Mouse (Mus musculus) gastrocnemius, postnatal 4 days (tissue): ENCODE results near the gene Olfr821. TPM values are rescaled to one million over a fixed set of nuclear protein-coding genes. Genes with fewer than 3 reads are reported as not detected.
"Not testable (repeated sequence)": the region's sequence is repeated elsewhere in the genome, so short reads cannot be mapped to it uniquely, and the experiment has no call there.

Source experiments
- DNase-seq, 2 experiments: peaks; one replicate each; pipeline ENCODE4 v3.0.0; 2021 to 2022; ENCODE audit warnings: low spot score in 2 of 2, mixed read lengths in 2 of 2
- long read RNA-seq, 2 experiments: library from polyadenylated mRNA; stranded (forward); transcript quantifications; one replicate each; pipeline ENCODE4 v2.0.0; 2021
- total RNA-seq, 2 experiments: library from RNA; stranded (reverse); gene quantifications; 2 replicates each; pipeline ENCODE4 v1.2.3; 2021

Olfr821 gene
- total RNA-seq: not detected
- long read RNA-seq, experiment 1: 0 reads
- long read RNA-seq, experiment 2: 0 reads

DNA sequence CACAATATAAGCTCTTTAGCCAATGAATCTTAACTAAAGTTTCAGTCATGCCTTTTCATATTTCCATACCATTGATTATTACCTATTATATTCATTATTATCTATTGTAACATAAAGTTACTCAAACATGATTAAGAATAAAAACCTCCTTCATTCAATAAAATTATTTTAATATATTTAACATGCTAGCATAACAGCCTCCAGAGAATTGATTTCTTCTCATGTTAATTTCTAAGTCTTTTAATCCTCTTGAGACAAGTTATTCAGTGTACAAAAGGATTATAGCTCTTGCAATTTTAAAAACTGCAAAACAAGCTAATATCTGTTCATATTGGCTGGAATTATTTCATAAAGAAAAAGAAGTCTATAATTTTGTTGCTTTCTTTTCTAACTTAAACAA, at the start of gene Olfr821:
Olfr821 (plus strand) TSS at position 301 of the 400 bp plus-strand sequence.
- no peak for DNase-seq

DNA sequence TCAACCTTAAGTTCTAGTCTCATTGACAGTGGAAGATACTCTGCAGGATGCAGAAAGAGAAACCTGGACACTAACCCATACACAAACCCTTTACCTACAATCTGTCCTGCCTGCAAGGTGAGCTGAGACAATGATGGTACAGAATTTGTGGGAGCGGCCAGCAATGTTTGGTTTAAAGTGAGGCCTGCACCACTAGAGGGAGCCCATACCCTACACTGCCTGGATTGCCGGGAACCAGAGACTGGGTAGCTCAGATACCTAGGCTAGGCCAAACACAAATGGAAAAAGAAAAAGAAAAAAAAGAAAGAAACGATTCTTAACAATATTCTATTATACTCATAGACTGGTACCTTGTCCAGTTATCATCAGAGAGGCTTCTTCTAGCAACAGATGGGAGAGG, 48.3 kb upstream of the Olfr821 start:
- not testable (repeated sequence) for DNase-seq

DNA sequence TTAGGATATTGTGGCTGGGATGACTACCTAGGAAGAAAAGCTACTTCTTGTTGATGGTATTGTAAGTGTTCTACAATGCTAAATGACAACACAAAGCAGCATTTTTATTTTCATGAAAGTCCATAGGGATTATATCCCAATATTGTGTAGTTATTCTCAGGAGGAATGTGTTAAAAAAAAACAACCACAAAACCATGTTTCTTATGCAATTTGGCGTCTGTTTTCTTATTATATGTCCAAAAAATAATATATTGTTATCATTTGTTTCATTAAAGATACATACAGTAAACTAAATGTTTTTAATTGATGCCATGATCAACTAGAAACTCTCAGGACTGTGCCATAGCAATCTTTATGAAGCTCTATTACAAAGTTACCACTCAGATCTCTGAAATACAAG, 45.2 kb upstream of the Olfr821 start, which contains the start of gene Gm10310:
Gm10310 (minus strand) TSS at position 101 of the 400 bp plus-strand sequence.
- not testable (repeated sequence) for DNase-seq

GRCm38 (mm10) chr10:130004104-130004503, 26.0 kb upstream of the Olfr821 start:
- DNase-seq: not testable (repeated sequence)

DNA sequence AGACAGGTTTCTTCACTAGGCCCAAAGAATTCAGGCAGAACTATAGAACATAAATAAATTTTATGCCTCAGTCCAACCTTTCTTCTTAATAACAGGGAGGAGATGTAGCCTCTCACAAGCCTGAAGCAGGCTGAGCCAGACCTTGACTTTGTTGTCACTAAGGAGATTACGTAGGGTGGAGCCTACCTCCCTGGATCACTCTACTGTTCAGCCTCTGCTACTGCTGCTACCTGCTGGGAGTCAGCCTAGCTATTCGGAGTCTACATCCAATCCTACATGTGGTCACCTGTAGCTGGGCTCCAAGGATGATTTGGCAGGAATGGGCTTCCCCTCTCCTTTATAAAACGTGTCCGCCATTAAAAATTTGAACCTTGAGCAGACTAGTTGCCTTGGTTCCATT, 24.8 kb upstream of the Olfr821 start:
- not testable (repeated sequence) for DNase-seq

DNA sequence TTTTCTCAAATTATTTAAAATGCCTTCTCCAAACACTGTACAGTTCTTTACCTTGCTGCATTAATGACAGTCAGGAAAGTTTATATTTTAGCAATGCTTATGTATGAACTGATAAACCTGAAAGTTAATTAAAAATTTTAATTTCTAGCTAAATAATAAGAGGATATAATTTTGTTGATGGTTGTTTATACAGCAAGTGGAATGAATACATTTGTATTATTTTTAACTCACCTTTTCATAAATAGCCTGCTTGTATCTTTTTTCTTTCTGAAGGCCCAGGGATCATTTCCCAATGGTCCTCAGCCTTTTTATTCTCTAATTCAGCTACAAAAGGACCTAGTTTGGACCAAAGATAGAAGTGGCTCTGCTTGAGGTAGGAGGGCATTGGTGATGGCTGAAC, 17.8 kb upstream of the Olfr821 start, which contains the start of gene Olfr820:
Olfr820 (plus strand) TSS at position 301 of the 400 bp plus-strand sequence.
- DNase-seq: no peak

GRCm38 (mm10) chr10:130037096-130037495, 6.9 kb downstream of the Olfr821 start:
- no peak for DNase-seq

- no peak for DNase-seq
These were observed 40.8 kb downstream of the Olfr821 start, which contains the start of gene Olfr822 for GRCm38 (mm10) chr10:130070910-130071309. TSS of gene Olfr822 (plus strand) at chr10:130071210.

Other genes starting within 250 kb of the Olfr821 start
- gene Olfr810, start 235.4 kb upstream of the Olfr821 start, total RNA-seq: not detected
- not detected for gene Olfr811, start 226.0 kb upstream of the Olfr821 start, total RNA-seq
- not detected for gene Olfr812, start 184.3 kb upstream of the Olfr821 start, total RNA-seq
- not detected for gene Olfr813, start 175.0 kb upstream of the Olfr821 start, total RNA-seq
- gene Olfr814, start 150.5 kb upstream of the Olfr821 start, total RNA-seq: not detected
- gene Olfr815, start 124.5 kb upstream of the Olfr821 start, total RNA-seq: not detected
- not detected for gene Olfr816, start 114.8 kb upstream of the Olfr821 start, total RNA-seq
- gene Olfr818, start 81.2 kb upstream of the Olfr821 start, total RNA-seq: not detected
- not detected for gene Olfr819, start 63.1 kb upstream of the Olfr821 start, total RNA-seq
- not detected for gene Olfr247, start 54.2 kb upstream of the Olfr821 start, total RNA-seq
- gene Gm10310, start 45.3 kb upstream of the Olfr821 start, total RNA-seq: not detected
- gene Olfr820, start 17.7 kb upstream of the Olfr821 start, total RNA-seq: not detected
- gene Olfr822, start 40.9 kb downstream of the Olfr821 start, total RNA-seq: not detected
- gene Olfr823, start 85.0 kb downstream of the Olfr821 start, total RNA-seq: not detected
- gene Olfr824, start 99.7 kb downstream of the Olfr821 start, total RNA-seq: not detected
- gene Olfr825, start 136.4 kb downstream of the Olfr821 start, total RNA-seq: not detected
- not detected for gene Olfr826, start 153.8 kb downstream of the Olfr821 start, total RNA-seq
- gene Olfr827, start 184.1 kb downstream of the Olfr821 start, total RNA-seq: not detected
- gene Neurod4, start 249.9 kb downstream of the Olfr821 start, total RNA-seq: not detected